Mouse (Mus musculus) common myeloid progenitor, adult 5-6 weeks (primary cell): ENCODE results near the gene D1Ertd622e. TPM values are rescaled to one million over a fixed set of nuclear protein-coding genes. Genes with fewer than 3 reads are reported as not detected.
A peak's percentile ranks its signal among the peaks of the same experiment; 100 is the strongest.
"Not testable (repeated sequence)": the region's sequence is repeated elsewhere in the genome, so short reads cannot be mapped to it uniquely, and the experiment has no call there.

Experiments used
- ATAC-seq: replicated peaks from 2 replicates; pipeline ENCODE4 v1.8.0; 2016; ENCODE audit warnings: low read depth, mild to moderate bottlenecking, moderate TSS enrichment, inconsistent platforms; ENCODE audit not compliant: poor library complexity, severe bottlenecking
- total RNA-seq: library from RNA; stranded (forward); fragments of 200-1000, 187-1606 nt; gene quantifications from 2 replicates; pipeline ENCODE4 v1.2.3, GENCODE M21; 2017

The D1Ertd622e gene
- total RNA-seq, 1 experiment from 2014 or later: 34.8 TPM

DNA sequence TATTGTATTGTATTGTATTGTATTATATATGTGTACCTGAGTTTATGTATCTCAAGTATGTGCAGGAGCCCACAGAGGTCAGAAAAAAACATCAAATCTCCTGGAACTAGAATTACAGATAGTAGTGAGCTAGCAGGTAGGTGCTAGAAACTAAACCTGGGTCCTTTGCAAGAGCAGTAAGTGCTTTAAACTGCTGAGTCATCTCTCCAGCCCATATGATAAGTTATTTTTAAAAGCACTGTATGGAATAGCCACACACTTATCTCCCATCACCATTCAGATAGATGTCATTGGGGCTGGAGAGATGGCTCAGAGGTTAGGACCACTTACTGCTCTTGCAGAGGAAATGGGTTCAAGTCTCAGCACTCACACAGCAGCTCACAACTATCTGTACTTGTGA, 76.8 kb downstream of the D1Ertd622e start:
- ATAC-seq: no peak

DNA sequence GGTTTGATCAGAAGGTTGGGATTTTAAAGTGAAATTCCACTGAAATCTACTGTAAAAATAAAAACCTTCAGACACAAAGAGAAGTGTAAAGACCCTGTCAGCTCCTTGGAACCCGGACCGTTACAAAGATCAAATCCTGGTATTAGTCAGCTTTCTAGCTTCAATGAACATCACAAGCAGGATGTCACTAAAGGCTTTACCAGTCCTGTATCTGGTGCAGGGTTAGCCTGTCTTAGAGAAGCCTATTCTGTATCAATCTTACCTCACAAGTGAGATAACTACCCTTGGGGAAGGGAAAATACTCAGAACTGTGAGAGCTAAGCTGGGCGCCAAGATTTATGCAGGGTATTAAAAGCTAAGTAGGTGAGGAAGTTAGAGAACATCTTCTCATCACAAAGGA, 77.7 kb downstream of the D1Ertd622e start:
- no peak for ATAC-seq

DNA sequence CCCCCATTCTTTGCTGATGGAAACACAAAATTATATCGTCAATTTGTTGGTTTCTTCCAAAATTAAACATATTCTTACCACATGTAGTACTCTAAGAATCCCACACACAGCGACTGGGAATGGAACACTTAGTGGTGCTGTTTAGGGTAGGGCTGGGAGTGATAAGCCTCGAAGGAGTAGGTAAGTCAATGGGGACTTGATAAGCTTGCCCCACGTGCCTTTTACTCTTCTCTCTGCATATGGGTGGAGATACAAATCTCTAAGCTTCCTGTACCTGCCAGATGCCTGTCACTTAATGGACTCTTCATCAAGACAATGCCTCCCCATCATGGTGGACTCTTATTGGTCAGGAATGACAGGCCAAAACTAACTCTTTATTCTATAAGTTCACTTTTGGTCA, 78.8 kb downstream of the D1Ertd622e start:
- ATAC-seq: no peak

DNA sequence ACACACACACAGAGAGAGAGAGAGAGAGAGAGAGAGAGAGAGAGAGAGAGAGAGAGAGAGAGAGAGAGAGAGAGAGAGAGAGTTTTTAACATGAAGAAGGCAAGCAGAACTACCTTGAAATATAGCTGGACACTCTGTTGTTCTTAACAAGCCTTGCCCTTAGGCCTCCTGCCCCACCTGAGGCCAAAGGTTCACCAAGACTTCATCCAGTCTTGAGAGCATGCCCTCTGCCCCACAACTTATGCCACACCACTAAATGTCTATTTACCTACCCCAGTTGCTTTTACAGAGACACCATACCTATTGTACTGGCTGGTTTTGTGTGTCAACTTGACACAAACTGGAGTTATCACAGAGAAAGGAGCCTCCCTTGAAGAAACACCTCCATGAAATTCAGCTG, 81.2 kb downstream of the D1Ertd622e start:
- ATAC-seq: not testable (repeated sequence)

DNA sequence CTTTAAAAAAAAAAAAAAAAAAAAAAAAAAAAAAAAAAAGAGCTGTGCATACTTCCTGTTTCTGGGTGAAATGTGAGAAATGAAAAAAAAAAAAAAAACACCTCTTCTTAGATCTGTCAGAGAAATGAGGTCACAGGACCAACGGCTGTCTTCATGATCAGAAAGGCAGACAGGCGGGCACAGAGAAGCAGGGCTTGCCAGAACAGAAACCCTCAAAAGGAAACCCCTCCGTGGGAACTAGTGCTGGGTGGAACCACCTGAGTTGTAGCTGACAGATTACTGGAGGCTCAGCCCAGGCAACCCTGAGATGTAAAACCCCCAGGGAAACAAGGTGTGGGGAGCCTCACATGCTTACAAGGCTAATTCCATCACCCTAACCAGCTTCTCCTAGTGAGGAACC, 81.6 kb downstream of the D1Ertd622e start:
- ATAC-seq: peak; percentile 100

DNA sequence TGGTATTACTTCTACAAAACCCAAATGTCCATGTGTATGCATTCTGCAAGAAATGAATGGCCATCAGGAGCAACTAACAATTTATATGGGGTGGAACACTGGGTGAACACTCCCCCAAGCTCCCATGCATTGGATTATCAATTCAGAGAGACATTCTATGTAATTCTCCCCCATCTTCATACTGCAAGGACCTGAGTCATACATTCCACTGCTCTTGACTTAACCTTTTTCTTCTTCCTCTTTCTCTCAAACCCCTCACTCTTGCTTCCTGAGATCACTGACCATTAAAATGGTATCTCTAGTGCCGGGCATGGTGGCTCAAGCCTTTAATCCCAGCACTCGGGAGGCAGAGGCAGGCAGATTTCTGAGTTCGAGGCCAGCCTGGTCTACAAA, 83.9 kb downstream of the D1Ertd622e start:
- no peak for ATAC-seq

DNA sequence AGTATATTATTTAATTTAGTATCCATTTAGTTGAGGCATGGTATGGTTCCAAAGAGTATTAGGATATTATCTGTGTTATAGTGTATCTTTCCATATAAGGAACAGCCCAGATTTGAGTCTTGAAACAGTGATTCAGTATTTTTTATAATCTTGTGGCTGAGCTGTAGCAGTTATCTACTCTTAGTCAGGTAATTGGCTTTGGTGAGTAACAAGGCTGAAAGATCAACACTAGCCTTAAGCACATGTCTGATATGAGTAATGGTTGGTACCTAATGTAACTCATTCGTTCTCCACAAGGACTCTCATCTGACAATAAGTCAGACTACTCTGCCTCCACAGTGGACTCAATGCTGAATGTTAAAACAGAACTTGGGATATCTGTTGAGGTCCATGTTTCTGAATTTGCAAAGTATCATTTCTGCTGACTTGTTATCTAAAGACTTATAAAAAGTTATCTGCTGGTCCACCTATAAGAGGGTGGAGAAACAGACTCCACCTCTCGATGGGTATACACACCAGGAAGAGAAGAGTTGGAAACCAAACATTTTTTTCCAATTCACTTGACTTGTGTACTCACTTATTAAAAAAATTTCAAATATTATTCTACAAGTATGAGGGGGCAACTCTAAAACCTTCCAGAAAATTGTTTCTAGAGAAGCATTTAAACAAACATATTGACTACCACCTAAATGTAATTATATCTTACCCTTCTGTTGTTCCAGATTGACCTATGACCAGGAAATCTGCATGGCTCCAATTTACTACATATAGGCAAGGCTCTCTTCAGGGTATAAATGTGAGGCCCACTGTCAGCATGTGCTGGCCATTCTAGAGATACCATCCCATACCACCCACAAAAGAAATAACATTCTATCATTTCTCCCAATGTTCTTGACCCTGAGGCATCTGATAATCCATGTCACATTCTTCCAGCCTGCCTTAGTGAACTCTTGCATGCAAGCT, 84.5 kb downstream of the D1Ertd622e start:
- no peak for ATAC-seq

DNA sequence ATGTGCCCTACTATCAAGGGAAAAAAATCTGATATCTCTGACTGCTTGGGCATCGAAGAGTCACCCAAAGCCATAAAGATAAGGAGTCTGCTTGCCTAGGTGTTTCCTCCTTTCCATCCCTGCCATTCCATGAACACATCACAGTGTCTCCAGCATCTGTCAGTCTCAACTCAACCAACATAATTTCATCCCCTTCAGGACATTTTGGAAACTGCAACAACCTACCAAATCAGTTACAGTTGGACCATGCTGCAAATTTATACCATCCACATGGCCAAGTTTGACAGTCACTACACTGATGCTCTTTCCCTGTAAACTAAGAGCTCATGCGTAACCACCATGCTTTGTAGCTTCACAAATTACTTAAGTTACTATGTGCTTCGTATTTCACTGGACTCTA, 85.3 kb downstream of the D1Ertd622e start:
- no peak for ATAC-seq

DNA sequence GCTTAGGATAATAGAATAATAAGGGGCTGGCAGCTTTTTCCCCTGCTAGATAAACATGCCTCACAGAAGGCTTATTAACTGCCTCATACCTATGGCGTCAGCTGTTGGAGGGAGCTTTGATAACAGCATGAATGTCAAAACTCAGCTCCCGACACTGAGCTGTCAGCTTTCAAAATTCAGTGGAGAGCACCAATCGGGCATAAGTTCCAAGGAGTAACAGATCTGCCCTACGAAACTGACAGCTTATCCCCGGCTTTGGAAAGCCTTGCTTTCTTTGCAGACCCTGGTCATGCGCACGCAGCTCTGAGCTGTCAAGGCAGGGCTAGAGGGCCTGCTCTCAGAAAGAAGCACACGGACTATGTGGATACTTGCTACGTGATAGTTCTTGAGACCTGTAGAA, 91.1 kb downstream of the D1Ertd622e start:
- ATAC-seq: no peak

DNA sequence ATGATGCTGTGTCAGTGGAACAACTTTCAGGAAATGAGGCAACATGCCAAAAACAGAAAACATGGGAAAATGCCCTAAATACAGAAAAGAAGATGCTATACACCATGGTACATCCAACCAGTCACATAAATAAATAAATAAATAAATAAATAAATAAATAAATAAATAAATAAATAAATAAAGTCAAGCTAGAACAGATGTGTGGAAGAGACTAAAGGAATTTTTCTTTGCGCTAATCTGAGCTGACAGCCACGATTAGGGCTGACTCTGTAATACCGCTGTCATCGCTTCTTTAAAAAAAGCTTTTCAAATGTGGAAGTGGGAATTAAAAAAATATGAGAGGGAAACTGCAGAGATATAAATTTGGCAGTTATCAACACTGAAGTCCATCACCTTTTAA, 93.9 kb downstream of the D1Ertd622e start:
- no peak for ATAC-seq

DNA sequence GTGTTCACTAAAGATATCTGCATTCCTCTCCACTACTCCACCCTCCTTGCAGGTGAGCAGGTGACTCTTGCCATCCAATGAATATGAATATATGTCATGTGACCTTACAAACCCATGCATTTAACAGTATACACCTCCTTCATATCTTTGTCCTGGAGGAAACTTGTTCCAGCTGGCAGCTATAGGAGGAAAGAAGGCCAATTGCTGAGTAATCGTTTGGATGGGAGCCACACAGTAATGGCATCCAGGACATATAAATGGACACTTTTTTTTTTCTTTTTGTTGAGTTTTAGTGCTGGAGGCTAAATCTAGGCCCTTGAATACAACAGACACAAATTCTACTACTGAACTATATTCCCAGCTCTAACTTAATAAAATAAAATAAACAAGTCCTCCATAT, 97.2 kb downstream of the D1Ertd622e start:
- ATAC-seq: no peak

DNA sequence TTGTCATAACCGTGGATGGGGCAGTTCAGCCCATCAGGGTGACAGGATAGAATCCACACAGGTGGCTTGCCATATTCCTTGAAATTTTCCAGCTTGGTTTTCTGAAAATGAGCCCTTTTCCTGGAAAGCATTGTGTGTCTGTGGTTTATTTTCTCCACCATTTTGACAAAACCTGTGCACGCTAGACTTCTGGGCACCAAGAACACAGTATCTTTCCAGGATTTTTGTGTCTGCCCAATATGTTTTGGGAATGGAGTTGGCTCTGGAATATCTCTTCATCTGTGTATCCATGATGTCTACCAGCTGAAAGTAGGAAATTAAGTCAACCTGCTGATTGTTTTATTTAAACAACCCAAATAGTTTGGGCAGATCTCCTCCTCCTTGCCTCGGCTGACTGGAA, 99.0 kb downstream of the D1Ertd622e start:
- ATAC-seq: no peak

Other genes starting within 250 kb of the D1Ertd622e start
- gene Gin1, start 108.1 kb upstream of the D1Ertd622e start, total RNA-seq: 19.7 and 20.1 TPM in 2 replicates
- gene Ppip5k2, start 108.3 kb upstream of the D1Ertd622e start, total RNA-seq: 54.2 and 59.7 TPM in 2 replicates